Mouse (Mus musculus) embryonic stem cell, embryonic (primary cell): ENCODE data around the gene Actl9.

Experiments
- CTCF ChIA-PET, 4 experiments: fragments of 300-600 bp in 2 of 4; fragments of 350-600 bp in 2 of 4; sonication (Branson Sonifier 250); formaldehyde crosslinking; loops; one replicate each; lab custom pipeline; 2022; ENCODE audit warnings: inconsistent platforms in 2 of 4; lab: Charles Lee
- POLR2A ChIA-PET, 4 experiments: fragments of 300-600 bp in 2 of 4; fragments of 350-600 bp in 2 of 4; sonication (Branson Sonifier 250); formaldehyde crosslinking; loops; one replicate each; lab custom pipeline; 2022; ENCODE audit warnings: antibody characterized with exemption in 4 of 4, inconsistent platforms in 1 of 4; lab: Charles Lee

Gene Actl9

GRCm38 (mm10) chr17:33432019-33432946, at the start of gene Actl9:
Gene Actl9, plus strand, starts transcription at chr17:33432896.
- POLR2A ChIA-PET: no interaction called here
- CTCF ChIA-PET: no interaction called here

GRCm38 (mm10) chr17:33385705-33386104, 47.0 kb upstream of the Actl9 start:
- ChIA-PET CTCF (no interaction called here), POLR2A (no interaction called here)

- CTCF ChIA-PET: no interaction called here
- POLR2A ChIA-PET: interaction anchor here in 1 of 4 experiments (1.0 kb wide), 1 partner anchor 16 kb away, joined by 3 read pairs; no protein-coding TSS in a partner anchor
Measured at GRCm38 (mm10) chr17:33392271-33392670, 40.4 kb upstream of the Actl9 start.

- CTCF ChIA-PET: interaction anchor here in 3 of 4 experiments (0.7 to 1.0 kb wide), 5 partner anchors 98 to 766 kb away, joined by 3 to 11 read pairs (median 5); no protein-coding TSS in a partner anchor
- POLR2A ChIA-PET: interaction anchor here in 3 of 4 experiments (0.7 to 1.5 kb wide), 12 partner anchors 11 to 715 kb away, joined by 3 to 10 read pairs (median 3); partner anchors contain the start of genes Zfp81 (in 2 of the 3) and Rab11b (in 1 of the 3)
Measured at GRCm38 (mm10) chr17:33394182-33395034, 38.3 kb upstream of the Actl9 start, which contains the start of gene Zfp101. Gene Zfp101, minus strand, starts transcription at chr17:33394641.

- POLR2A ChIA-PET: interaction anchor here in 1 of 4 experiments (0.6 kb wide), 1 partner anchor 515 kb away, joined by 3 read pairs; no protein-coding TSS in a partner anchor
- CTCF ChIA-PET: interaction anchor here in 3 of 4 experiments (0.6 to 1.6 kb wide), 14 partner anchors 9 to 736 kb away, joined by 3 to 11 read pairs (median 4); no protein-coding TSS in a partner anchor
Measured at GRCm38 (mm10) chr17:33439148-33439547, 6.5 kb downstream of the Actl9 start.

GRCm38 (mm10) chr17:33439922-33440321, 7.2 kb downstream of the Actl9 start:
- POLR2A ChIA-PET: no interaction called here
- CTCF ChIA-PET: interaction anchor here in 1 of 4 experiments (1.2 kb wide), 1 partner anchor 9 kb away, joined by 3 read pairs; no protein-coding TSS in a partner anchor

- CTCF ChIA-PET: no interaction called here
Measured at GRCm38 (mm10) chr17:33441159-33441558, 8.5 kb downstream of the Actl9 start.

GRCm38 (mm10) chr17:33456631-33457030, 23.9 kb downstream of the Actl9 start:
- ChIA-PET CTCF (no interaction called here), POLR2A (no interaction called here)

More at GRCm38 (mm10) chr17:33441159-33441558, 8.5 kb downstream of the Actl9 start:
- POLR2A ChIA-PET: no interaction called here

- CTCF ChIA-PET: no interaction called here
- POLR2A ChIA-PET: interaction anchor here in 1 of 4 experiments (0.7 kb wide), 1 partner anchor 83 kb away, joined by 6 read pairs; no protein-coding TSS in a partner anchor
Measured at GRCm38 (mm10) chr17:33471206-33471605, 38.5 kb downstream of the Actl9 start.
